Mouse (Mus musculus) embryonic facial prominence, embryonic 12.5 days (tissue): Measurements from ENCODE around the gene Foxp1. TPM values are rescaled to one million over a fixed set of nuclear protein-coding genes. Genes with fewer than 3 reads are reported as not detected.

Experiments used
- ATAC-seq: fragments of 200-750 bp; cut with Nextera tagmentation; 2 replicates; pipeline ENCODE4 v1.8.0; 2017; ENCODE audit not compliant: insufficient number of reproducible peaks, insufficient read depth, low FRiP score, low TSS enrichment
- H3K27ac ChIP-seq: fragments of 300-500 bp; sonication (generic); 2 replicates; pipeline ENCODE4 v1.5.1; 2016; ENCODE audit warnings: mild to moderate bottlenecking
- H3K27me3 ChIP-seq: fragments of 300-500 bp; sonication (generic); 2 replicates; pipeline ENCODE4 v1.6.1; 2016; ENCODE audit warnings: mild to moderate bottlenecking, moderate library complexity
- H3K36me3 ChIP-seq: fragments of 300-500 bp; sonication (generic); 2 replicates; pipeline ENCODE4 v1.6.1; 2016; ENCODE audit warnings: mild to moderate bottlenecking
- H3K4me1 ChIP-seq: fragments of 300-500 bp; sonication (generic); 2 replicates; pipeline ENCODE4 v1.6.1; 2016
- H3K4me2 ChIP-seq: fragments of 300-500 bp; sonication (generic); replicated peaks from 2 replicates; pipeline ENCODE4 v1.6.1; 2016; ENCODE audit warnings: mild to moderate bottlenecking, moderate library complexity
- H3K4me3 ChIP-seq: fragments of 300-500 bp; sonication (generic); 2 replicates; pipeline ENCODE4 v1.5.1; 2016; ENCODE audit warnings: mild to moderate bottlenecking
- H3K9ac ChIP-seq: fragments of 300-500 bp; sonication (generic); 2 replicates; pipeline ENCODE4 v1.6.1; 2016; ENCODE audit warnings: mild to moderate bottlenecking, moderate library complexity
- H3K9me3 ChIP-seq: fragments of 300-500 bp; sonication (generic); 2 replicates; pipeline ENCODE4 v1.6.1; 2016; ENCODE audit warnings: mild to moderate bottlenecking, moderate library complexity
- WGBS: fragments of 180-500 bp; shearing (Covaris S2); methylation state at CpG from one replicate; pipeline ENCODE4 v1.1.7; 2016; 5-methylcytosine and 5-hydroxymethylcytosine counted together
- polyA plus RNA-seq: library from polyadenylated mRNA; unstranded; fragments of >200 nt; fragmentation: Nextera tagmentation; extraction: Ambion mirVana; gene quantifications from 2 replicates; pipeline ENCODE4 v1.2.1, GENCODE M21; 2016

Gene Foxp1
- 112 and 132 TPM in 2 replicates for polyA plus RNA-seq

- H3K4me1 ChIP-seq: 0 out of 2 replicates have a peak, but pooled peaks cover 4% of the 10 kb centered on the region
- peak within 1 kb of the TSS; percentile 99 for H3K27ac ChIP-seq
- H3K4me2 ChIP-seq: peak within 1 kb of the TSS; percentile 85
- H3K4me3 ChIP-seq: peak within 1 kb of the TSS; percentile 73
- WGBS: under 1% methylated on average over 70 of the region's 72 CpGs
- H3K9me3 ChIP-seq: 0 out of 2 replicates have a peak, but pooled peaks cover 5% of the 10 kb centered on the region
- peak within 1 kb of the TSS; percentile 88 for H3K9ac ChIP-seq
- H3K27me3 ChIP-seq: no peaks in the 10 kb centered on the region
- peaks cover 9% of the 10 kb centered on the region; the same call in 1 of the 2 replicates for H3K36me3 ChIP-seq
- no peak for ATAC-seq
Observed at GRCm38 (mm10) chr6:99522359-99523108, at the start of gene Foxp1. Gene Foxp1 (minus strand): TSS chr6:99522721.

GRCm38 (mm10) chr6:99572071-99572470 is 49.5 kb upstream of the Foxp1 start:
- ATAC-seq: no peak
- no peaks in the 10 kb centered on the region for H3K9me3 ChIP-seq
- no peaks in the 10 kb centered on the region for H3K27me3 ChIP-seq
- WGBS: 60% methylated on average over 5 of the region's 5 CpGs
- no peaks in the 10 kb centered on the region for H3K4me1 ChIP-seq
- no peak overlapping the region for H3K27ac ChIP-seq
- no peak overlapping the region for H3K9ac ChIP-seq
- no peak overlapping the region for H3K4me3 ChIP-seq
- H3K4me2 ChIP-seq: no peak overlapping the region
- no peaks in the 10 kb centered on the region for H3K36me3 ChIP-seq

GRCm38 (mm10) chr6:99566921-99567320 is 44.4 kb upstream of the Foxp1 start:
- Histone ChIP-seq H3K4me1 (0 out of 2 replicates have a peak, but pooled peaks cover 3% of the 10 kb centered on the region), H3K27me3 (no peaks in the 10 kb centered on the region), H3K9me3 (no peaks in the 10 kb centered on the region), H3K36me3 (no peaks in the 10 kb centered on the region), H3K4me2 (no peak overlapping the region), H3K27ac (no peak overlapping the region), H3K9ac (no peak overlapping the region), H3K4me3 (no peak overlapping the region)
- no peak for ATAC-seq
- 71% methylated on average over 8 of the region's 8 CpGs for WGBS

GRCm38 (mm10) chr6:99564766-99565165 is 42.2 kb upstream of the Foxp1 start:
- no peaks in the 10 kb centered on the region for H3K9me3 ChIP-seq
- no peak overlapping the region for H3K4me3 ChIP-seq
- H3K36me3 ChIP-seq: no peaks in the 10 kb centered on the region
- H3K27ac ChIP-seq: no peak overlapping the region
- 68% methylated on average over 3 of the region's 3 CpGs for WGBS
- H3K9ac ChIP-seq: no peak overlapping the region
- 0 out of 2 replicates have a peak, but pooled peaks cover 3% of the 10 kb centered on the region for H3K4me1 ChIP-seq
- no peak overlapping the region for H3K4me2 ChIP-seq
- no peak for ATAC-seq
- H3K27me3 ChIP-seq: no peaks in the 10 kb centered on the region

GRCm38 (mm10) chr6:99556950-99557349 is 34.4 kb upstream of the Foxp1 start:
- no peaks in the 10 kb centered on the region for H3K4me1 ChIP-seq
- no peaks in the 10 kb centered on the region for H3K9me3 ChIP-seq
- H3K27ac ChIP-seq: no peak overlapping the region
- no peak overlapping the region for H3K4me3 ChIP-seq
- no peak for ATAC-seq
- H3K9ac ChIP-seq: no peak overlapping the region
- H3K4me2 ChIP-seq: no peak overlapping the region
- no peaks in the 10 kb centered on the region for H3K27me3 ChIP-seq
- H3K36me3 ChIP-seq: no peaks in the 10 kb centered on the region
- 83% methylated on average over 5 of the region's 5 CpGs for WGBS

- no peak overlapping the region for H3K4me2 ChIP-seq
- H3K9ac ChIP-seq: no peak overlapping the region
- H3K4me3 ChIP-seq: no peak overlapping the region
- ATAC-seq: no peak
- H3K4me1 ChIP-seq: no peaks in the 10 kb centered on the region
- H3K27ac ChIP-seq: no peak overlapping the region
- H3K9me3 ChIP-seq: no peaks in the 10 kb centered on the region
- WGBS: 91% methylated on average over 1 of the region's 1 CpGs
- H3K36me3 ChIP-seq: no peaks in the 10 kb centered on the region
- no peaks in the 10 kb centered on the region for H3K27me3 ChIP-seq
Observed at GRCm38 (mm10) chr6:99552816-99553215, 30.3 kb upstream of the Foxp1 start.

- Histone ChIP-seq H3K4me2 (no peak overlapping the region), H3K9ac (no peak overlapping the region), H3K9me3 (no peaks in the 10 kb centered on the region), H3K4me1 (no peaks in the 10 kb centered on the region), H3K4me3 (no peak overlapping the region), H3K27ac (no peak overlapping the region), H3K36me3 (no peaks in the 10 kb centered on the region), H3K27me3 (no peaks in the 10 kb centered on the region)
- 87% methylated on average over 2 of the region's 2 CpGs for WGBS
- no peak for ATAC-seq
Observed at GRCm38 (mm10) chr6:99546416-99546815, 23.9 kb upstream of the Foxp1 start.

GRCm38 (mm10) chr6:99545437-99545836 is 22.9 kb upstream of the Foxp1 start:
- WGBS: 73% methylated on average over 6 of the region's 6 CpGs
- Histone ChIP-seq H3K27me3 (no peaks in the 10 kb centered on the region), H3K4me2 (no peak overlapping the region), H3K4me3 (no peak overlapping the region), H3K27ac (no peak overlapping the region), H3K9ac (no peak overlapping the region), H3K9me3 (no peaks in the 10 kb centered on the region), H3K4me1 (no peaks in the 10 kb centered on the region), H3K36me3 (no peaks in the 10 kb centered on the region)
- ATAC-seq: no peak

- Histone ChIP-seq H3K9me3 (no peaks in the 10 kb centered on the region), H3K4me2 (no peak overlapping the region), H3K27ac (no peak overlapping the region), H3K27me3 (no peaks in the 10 kb centered on the region), H3K9ac (no peak overlapping the region), H3K4me3 (no peak overlapping the region), H3K4me1 (peaks cover 9% of the 10 kb centered on the region; the same call in 1 of the 2 replicates), H3K36me3 (no peaks in the 10 kb centered on the region)
- WGBS: 24% methylated on average over 3 of the region's 3 CpGs
- ATAC-seq: no peak
Observed at GRCm38 (mm10) chr6:99541105-99541504, 18.6 kb upstream of the Foxp1 start.

GRCm38 (mm10) chr6:99540653-99541052 is 18.1 kb upstream of the Foxp1 start:
- Histone ChIP-seq H3K4me3 (no peak overlapping the region), H3K4me1 (peaks cover 9% of the 10 kb centered on the region; the same call in 1 of the 2 replicates), H3K9me3 (no peaks in the 10 kb centered on the region), H3K9ac (no peak overlapping the region), H3K27ac (no peak overlapping the region), H3K36me3 (no peaks in the 10 kb centered on the region), H3K4me2 (no peak overlapping the region), H3K27me3 (no peaks in the 10 kb centered on the region)
- ATAC-seq: no peak
- WGBS: 59% methylated on average over 6 of the region's 6 CpGs

GRCm38 (mm10) chr6:99540146-99540545 is 17.6 kb upstream of the Foxp1 start:
- Histone ChIP-seq H3K4me3 (no peak overlapping the region), H3K4me2 (no peak overlapping the region), H3K27ac (no peak overlapping the region), H3K4me1 (peaks cover 9% of the 10 kb centered on the region; the same call in 1 of the 2 replicates), H3K27me3 (no peaks in the 10 kb centered on the region), H3K36me3 (no peaks in the 10 kb centered on the region), H3K9me3 (no peaks in the 10 kb centered on the region), H3K9ac (no peak overlapping the region)
- no peak for ATAC-seq
- whole genome bisulfite sequencing: 81% methylated on average over 5 of the region's 5 CpGs

- Histone ChIP-seq H3K9me3 (no peaks in the 10 kb centered on the region), H3K4me1 (peaks cover 9% of the 10 kb centered on the region; the same call in 1 of the 2 replicates), H3K9ac (no peak overlapping the region), H3K4me3 (no peak overlapping the region), H3K27ac (no peak overlapping the region), H3K27me3 (no peaks in the 10 kb centered on the region), H3K36me3 (no peaks in the 10 kb centered on the region), H3K4me2 (no peak overlapping the region)
- 74% methylated on average over 17 of the region's 17 CpGs for WGBS
- ATAC-seq: no peak
Observed at GRCm38 (mm10) chr6:99538194-99538941, 15.8 kb upstream of the Foxp1 start.
